In the genomic region with DNA sequence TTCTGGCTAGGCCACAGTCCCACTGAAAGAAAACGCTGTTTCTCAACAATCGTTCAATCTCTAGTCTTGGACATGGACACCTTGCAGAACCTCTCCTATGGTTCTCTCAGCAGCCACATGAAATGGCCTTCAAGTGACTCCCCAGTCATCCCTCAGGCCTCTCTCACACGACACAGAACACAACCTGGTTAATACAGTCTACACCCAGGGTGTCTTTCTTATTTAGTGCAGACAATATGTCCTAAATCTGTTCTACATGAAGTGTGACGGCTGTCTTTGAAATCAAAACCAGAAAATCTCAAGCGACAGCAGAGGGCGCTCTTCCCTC, we compare ENCODE assay signal across 9 mouse cellular contexts.
A peak's percentile ranks its signal among the peaks of the same experiment; 100 is the strongest.
DNase-seq lines count a peak whose midpoint lies in the region; ATAC-seq lines count a peak whose summit lies in the region.
"Had no signal": no experiment of that assay in that cellular context is flagged by ENCODE, and none has a peak within 500 bp of the region (broad histone marks: within the 10 kb centered on the region; RNA-seq: fewer than 3 reads in every experiment).

No protein-coding gene starts in this region.

- no peak for ATAC-seq in hindbrain, embryonic 14.5 days (ENCODE audit: low FRiP score)

- H3K4me1 ChIP-seq in heart, embryonic 10.5 days: peaks cover 8% of the 10 kb centered on the region; the same call in 1 of the 2 replicates
- H3K4me1 ChIP-seq in hindbrain, embryonic 14.5 days (replicated peaks; ENCODE audit: control insufficient read depth, insufficient read depth, low read length): no peaks in the 10 kb centered on the region

- H3K79me2 ChIP-seq in macrophage (ENCODE audit: inconsistent target): no peaks in the 10 kb centered on the region

- H3K36me3 ChIP-seq in heart, embryonic 10.5 days: no peaks in the 10 kb centered on the region
- H3K36me3 ChIP-seq in hindbrain, embryonic 14.5 days (replicated peaks; ENCODE audit: control insufficient read depth, insufficient read depth): no peaks in the 10 kb centered on the region
- H3K36me3 ChIP-seq in macrophage (ENCODE audit: inconsistent target): no peaks in the 10 kb centered on the region
- H3K36me3 ChIP-seq: midbrain, embryonic 12.5 days had no signal

- H3K4me3 ChIP-seq in heart, embryonic 10.5 days: no peak overlapping the region
- H3K4me3 ChIP-seq in hindbrain, embryonic 14.5 days (replicated peaks; ENCODE audit: low read length): no peak overlapping the region
- H3K4me3 ChIP-seq in macrophage (ENCODE audit: inconsistent target): no peak overlapping the region

- no peak overlapping the region for H3K27ac ChIP-seq in heart, embryonic 10.5 days
- H3K27ac ChIP-seq in hindbrain, embryonic 14.5 days: peak overlapping the region; percentile 83; the same call in 1 of the 2 replicates
- H3K27ac ChIP-seq in macrophage: peak overlapping the region; percentile 73

- no peaks in the 10 kb centered on the region for H3K9me3 ChIP-seq in heart, embryonic 10.5 days
- no peaks in the 10 kb centered on the region for H3K9me3 ChIP-seq in hindbrain, embryonic 14.5 days (ENCODE audit: control insufficient read depth, low read length)
- H3K9me3 ChIP-seq: midbrain, embryonic 12.5 days had no signal

- peaks cover 5% of the 10 kb centered on the region; the same call in 1 of the 2 replicates for H3K27me3 ChIP-seq in heart, embryonic 10.5 days (ENCODE audit: insufficient read depth, poor library complexity, severe bottlenecking)
- peaks cover 8% of the 10 kb centered on the region; the same call in 1 of the 2 replicates for H3K27me3 ChIP-seq in hindbrain, embryonic 14.5 days (ENCODE audit: control insufficient read depth, insufficient read depth, low read length)

- WGBS in heart, embryonic 10.5 days: 29% methylated on average over 6 of the region's 6 CpGs
- 28% methylated on average over 6 of the region's 6 CpGs for WGBS in hindbrain, embryonic 14.5 days
- 37% methylated on average over 6 of the region's 6 CpGs for WGBS in macrophage (ENCODE audit: missing documents)

- H3K4me2 ChIP-seq in hindbrain, embryonic 14.5 days (replicated peaks): no peak overlapping the region; the same call in 1 of the 2 replicates

- no peak overlapping the region for H3K9ac ChIP-seq in hindbrain, embryonic 14.5 days

- peak; percentile 79 for DNase-seq in heart, embryonic 10.5 days (ENCODE audit: low spot score)
- no peak for DNase-seq in heart, adult 9 months (ENCODE audit: low spot score in 2 of 2)
- DNase-seq in testis, postnatal 10 days (ENCODE audit: low spot score): peak; percentile 81
- no peak for DNase-seq in testis, postnatal 14 days (ENCODE audit: low spot score)
- peak; percentile 88 for DNase-seq in hindbrain, embryonic 14.5 days (ENCODE audit: low spot score)
- no peak for DNase-seq in frontal cortex, adult 2 months (ENCODE audit: extremely low spot score in 1 of 2, low spot score in 1 of 2)
- DNase-seq in left cerebral cortex, adult 9 months (ENCODE audit: low spot score in 2 of 2): no peak

Comparison
In these comparisons a context has a peak if more than half of its experiments do, and no peak if none do; other contexts are left out.
1. DNase-seq: peak in heart, embryonic 10.5 days (single experiment), testis, postnatal 10 days (single experiment) and hindbrain, embryonic 14.5 days (single experiment); none in heart, adult 9 months (0 of 2), testis, postnatal 14 days (single experiment), frontal cortex, adult 2 months (0 of 2) and left cerebral cortex, adult 9 months (0 of 2).